Mouse (Mus musculus): ENCODE results near the gene Plxna2. TPM values are rescaled to one million over a fixed set of nuclear protein-coding genes. Genes with fewer than 3 reads are reported as not detected.
A peak's percentile ranks its signal among the peaks of the same experiment; 100 is the strongest.

The Plxna2 gene
- polyA plus RNA-seq, 1 experiment from 2014 or later = 19.0 TPM

GRCm38 (mm10) chr1:194714138-194715031, 96.4 kb downstream of the Plxna2 start:
- Histone ChIP-seq H3K9me3 (ENCODE audit: control insufficient read depth, low read length) (no peaks in the 10 kb centered on the region), H3K4me3 (ENCODE audit: low read depth, low read length) (no peak overlapping the region), H3K27me3 (ENCODE audit: control insufficient read depth, insufficient read depth, low read length) (no peaks in the 10 kb centered on the region), H3K9ac (ENCODE audit: low read length) (no peak overlapping the region), H3K27ac (ENCODE audit: low read depth, low read length) (no peak overlapping the region), H3K36me3 (ENCODE audit: control insufficient read depth, insufficient read depth, low read length) (no peaks in the 10 kb centered on the region), H3K4me2 (ENCODE audit: low read depth, low read length, severe bottlenecking) (no peak overlapping the region), H3K4me1 (replicated peaks; ENCODE audit: control insufficient read depth, insufficient read depth, low read length) (no peaks in the 10 kb centered on the region)
- DNase-seq (ENCODE audit: low spot score) = no peak
- no peak for ATAC-seq (replicated peaks; ENCODE audit: low FRiP score)
- WGBS = 84% methylated on average over 4 of the region's 4 CpGs

DNA sequence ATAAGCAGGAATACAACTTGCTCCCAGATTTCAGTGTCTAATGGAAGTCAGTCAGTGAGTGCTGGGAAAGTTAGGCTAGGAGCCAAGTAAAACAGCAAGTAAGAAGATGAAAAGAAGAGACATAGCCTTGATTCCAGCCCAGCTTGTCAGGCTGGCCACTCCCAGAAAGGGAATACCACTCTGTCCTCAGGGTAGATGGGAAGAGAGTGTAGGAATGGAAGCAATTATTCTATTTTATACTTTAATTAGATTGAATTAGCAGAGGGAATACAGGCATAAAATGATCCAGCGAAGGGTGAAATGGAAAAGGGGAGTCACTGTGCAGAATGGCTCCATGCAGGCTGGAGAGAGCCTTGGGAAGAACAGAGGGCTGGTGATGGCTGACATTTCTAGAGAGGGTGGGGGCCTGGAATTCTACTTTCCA, 99.4 kb downstream of the Plxna2 start:
- Histone ChIP-seq H3K27ac (ENCODE audit: low read depth, low read length) (no peak overlapping the region), H3K36me3 (ENCODE audit: control insufficient read depth, insufficient read depth, low read length) (no peaks in the 10 kb centered on the region), H3K9ac (ENCODE audit: low read length) (no peak overlapping the region), H3K4me1 (replicated peaks; ENCODE audit: control insufficient read depth, insufficient read depth, low read length) (no peaks in the 10 kb centered on the region; the same call in 1 of the 2 replicates), H3K4me2 (ENCODE audit: low read depth, low read length, severe bottlenecking) (no peak overlapping the region), H3K4me3 (ENCODE audit: low read depth, low read length) (no peak overlapping the region), H3K27me3 (ENCODE audit: control insufficient read depth, insufficient read depth, low read length) (no peaks in the 10 kb centered on the region), H3K9me3 (ENCODE audit: control insufficient read depth, low read length) (no peaks in the 10 kb centered on the region)
- 82% methylated on average over 1 of the region's 1 CpGs for WGBS
- DNase-seq (ENCODE audit: low spot score) (no peak), ATAC-seq (replicated peaks; ENCODE audit: low FRiP score) (no peak)

GRCm38 (mm10) chr1:194720406-194720805, 102.4 kb downstream of the Plxna2 start:
- Histone ChIP-seq H3K9me3 (ENCODE audit: control insufficient read depth, low read length) (no peaks in the 10 kb centered on the region), H3K27ac (ENCODE audit: low read depth, low read length) (peak overlapping the region; percentile 15; the same call in 1 of the 2 replicates), H3K4me3 (ENCODE audit: low read depth, low read length) (no peak overlapping the region), H3K27me3 (ENCODE audit: control insufficient read depth, insufficient read depth, low read length) (no peaks in the 10 kb centered on the region), H3K4me2 (ENCODE audit: low read depth, low read length, severe bottlenecking) (no peak overlapping the region), H3K4me1 (replicated peaks; ENCODE audit: control insufficient read depth, insufficient read depth, low read length) (no peaks in the 10 kb centered on the region; the same call in 1 of the 2 replicates), H3K36me3 (ENCODE audit: control insufficient read depth, insufficient read depth, low read length) (no peaks in the 10 kb centered on the region), H3K9ac (ENCODE audit: low read length) (no peak overlapping the region)
- 61% methylated on average over 4 of the region's 4 CpGs for WGBS
- DNase-seq (ENCODE audit: low spot score) (no peak), ATAC-seq (replicated peaks; ENCODE audit: low FRiP score) (no peak)

GRCm38 (mm10) chr1:194721260-194721659, 103.2 kb downstream of the Plxna2 start:
- 51% methylated on average over 2 of the region's 2 CpGs for WGBS
- no peak overlapping the region for H3K4me2 ChIP-seq (ENCODE audit: low read depth, low read length, severe bottlenecking)
- no peaks in the 10 kb centered on the region for H3K27me3 ChIP-seq (ENCODE audit: control insufficient read depth, insufficient read depth, low read length)
- DNase-seq (ENCODE audit: low spot score) (no peak), ATAC-seq (replicated peaks; ENCODE audit: low FRiP score) (peak; percentile 60)
- H3K4me3 ChIP-seq (ENCODE audit: low read depth, low read length) = no peak overlapping the region
- peak overlapping the region; percentile 65 for H3K27ac ChIP-seq (ENCODE audit: low read depth, low read length)
- no peaks in the 10 kb centered on the region for H3K9me3 ChIP-seq (ENCODE audit: control insufficient read depth, low read length)
- H3K9ac ChIP-seq (ENCODE audit: low read length) = peak overlapping the region; percentile 6; the same call in 1 of the 2 replicates
- H3K36me3 ChIP-seq (ENCODE audit: control insufficient read depth, insufficient read depth, low read length) = no peaks in the 10 kb centered on the region
- H3K4me1 ChIP-seq (replicated peaks; ENCODE audit: control insufficient read depth, insufficient read depth, low read length) = no peaks in the 10 kb centered on the region; the same call in 1 of the 2 replicates

GRCm38 (mm10) chr1:194722329-194722728, 104.3 kb downstream of the Plxna2 start:
- Histone ChIP-seq H3K27me3 (ENCODE audit: control insufficient read depth, insufficient read depth, low read length) (no peaks in the 10 kb centered on the region), H3K4me1 (replicated peaks; ENCODE audit: control insufficient read depth, insufficient read depth, low read length) (no peaks in the 10 kb centered on the region; the same call in 1 of the 2 replicates), H3K36me3 (ENCODE audit: control insufficient read depth, insufficient read depth, low read length) (no peaks in the 10 kb centered on the region), H3K9me3 (ENCODE audit: control insufficient read depth, low read length) (no peaks in the 10 kb centered on the region), H3K4me2 (ENCODE audit: low read depth, low read length, severe bottlenecking) (no peak overlapping the region), H3K27ac (ENCODE audit: low read depth, low read length) (no peak overlapping the region; the same call in 1 of the 2 replicates), H3K9ac (ENCODE audit: low read length) (no peak overlapping the region), H3K4me3 (ENCODE audit: low read depth, low read length) (no peak overlapping the region)
- peak; percentile 77 for DNase-seq (ENCODE audit: low spot score)
- ATAC-seq (replicated peaks; ENCODE audit: low FRiP score) = 0 out of 2 replicates have a peak, but pooled peaks have one; percentile 34
- 45% methylated on average over 2 of the region's 2 CpGs for WGBS

DNA sequence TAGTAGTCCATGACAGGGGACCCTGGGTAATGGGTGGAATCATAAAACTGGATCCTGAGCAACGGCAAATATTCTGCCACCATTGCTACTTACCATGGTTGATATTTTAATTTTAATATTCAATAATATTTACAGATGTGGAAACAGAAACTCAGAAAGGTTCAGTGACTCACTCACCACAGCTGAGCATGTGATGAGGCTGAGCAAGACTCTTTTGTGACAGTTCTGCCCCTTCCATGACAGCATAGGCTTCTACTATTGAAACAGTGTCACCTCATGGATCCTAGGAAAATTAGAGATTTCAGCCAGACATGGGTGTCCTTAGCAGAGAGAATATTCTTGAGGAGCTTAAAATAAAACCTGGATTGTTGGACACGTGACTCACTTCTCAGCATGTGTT, 116.8 kb downstream of the Plxna2 start:
- Histone ChIP-seq H3K4me1 (replicated peaks; ENCODE audit: control insufficient read depth, insufficient read depth, low read length) (no peaks in the 10 kb centered on the region), H3K27ac (ENCODE audit: low read depth, low read length) (no peak overlapping the region), H3K9ac (ENCODE audit: low read length) (no peak overlapping the region), H3K36me3 (ENCODE audit: control insufficient read depth, insufficient read depth, low read length) (no peaks in the 10 kb centered on the region), H3K9me3 (ENCODE audit: control insufficient read depth, low read length) (no peaks in the 10 kb centered on the region), H3K4me3 (ENCODE audit: low read depth, low read length) (no peak overlapping the region), H3K27me3 (ENCODE audit: control insufficient read depth, insufficient read depth, low read length) (no peaks in the 10 kb centered on the region), H3K4me2 (ENCODE audit: low read depth, low read length, severe bottlenecking) (no peak overlapping the region)
- WGBS = 91% methylated on average over 2 of the region's 2 CpGs
- DNase-seq (ENCODE audit: low spot score) (no peak), ATAC-seq (replicated peaks; ENCODE audit: low FRiP score) (no peak)

GRCm38 (mm10) chr1:194739894-194740293, 121.9 kb downstream of the Plxna2 start:
- no peak overlapping the region for H3K4me3 ChIP-seq (ENCODE audit: low read depth, low read length)
- ATAC-seq (replicated peaks; ENCODE audit: low FRiP score) (no peak), DNase-seq (ENCODE audit: low spot score) (no peak)
- no peaks in the 10 kb centered on the region for H3K36me3 ChIP-seq (ENCODE audit: control insufficient read depth, insufficient read depth, low read length)
- no peaks in the 10 kb centered on the region for H3K27me3 ChIP-seq (ENCODE audit: control insufficient read depth, insufficient read depth, low read length)
- no peak overlapping the region for H3K27ac ChIP-seq (ENCODE audit: low read depth, low read length)
- H3K9me3 ChIP-seq (ENCODE audit: control insufficient read depth, low read length) = no peaks in the 10 kb centered on the region
- no peak overlapping the region for H3K9ac ChIP-seq (ENCODE audit: low read length)
- H3K4me1 ChIP-seq (replicated peaks; ENCODE audit: control insufficient read depth, insufficient read depth, low read length) = no peaks in the 10 kb centered on the region
- no peak overlapping the region for H3K4me2 ChIP-seq (ENCODE audit: low read depth, low read length, severe bottlenecking)

- no peak for ATAC-seq (replicated peaks; ENCODE audit: low FRiP score)
- Histone ChIP-seq H3K4me3 (ENCODE audit: low read depth, low read length) (no peak overlapping the region), H3K4me2 (ENCODE audit: low read depth, low read length, severe bottlenecking) (no peak overlapping the region), H3K27me3 (ENCODE audit: control insufficient read depth, insufficient read depth, low read length) (no peaks in the 10 kb centered on the region), H3K9me3 (ENCODE audit: control insufficient read depth, low read length) (no peaks in the 10 kb centered on the region), H3K27ac (ENCODE audit: low read depth, low read length) (no peak overlapping the region), H3K4me1 (replicated peaks; ENCODE audit: control insufficient read depth, insufficient read depth, low read length) (no peaks in the 10 kb centered on the region; the same call in 1 of the 2 replicates), H3K36me3 (ENCODE audit: control insufficient read depth, insufficient read depth, low read length) (no peaks in the 10 kb centered on the region), H3K9ac (ENCODE audit: low read length) (no peak overlapping the region)
- 41% methylated on average over 2 of the region's 2 CpGs for WGBS
- DNase-seq (ENCODE audit: low spot score) = no peak
Observed at GRCm38 (mm10) chr1:194742901-194743422, 124.9 kb downstream of the Plxna2 start.
